Mouse (Mus musculus): ENCODE results near the gene Prune1. TPM values are rescaled to one million over a fixed set of nuclear protein-coding genes. Genes with fewer than 3 reads are reported as not detected.
A peak's percentile ranks its signal among the peaks of the same experiment; 100 is the strongest.

Gene Prune1
- total RNA-seq (2021), result 10 to 100 TPM; 38.1 to 46.8 TPM
- long read RNA-seq, experiment 1, transcript Prune1-201 (8 exons, 3,140 nt), result major isoform, 73 of 86 reads
- long read RNA-seq, experiment 1, partial matches to known transcripts, result 3 of 86 reads
- long read RNA-seq, experiment 1, other reads (novel, unspliced or antisense), result 10 of 86 reads
- long read RNA-seq, experiment 2, transcript Prune1-201 (8 exons, 3,140 nt), result major isoform, 53 of 66 reads
- long read RNA-seq, experiment 2, partial matches to known transcripts, result 4 of 66 reads
- long read RNA-seq, experiment 2, other reads (novel, unspliced or antisense), result 9 of 66 reads

- DNase-seq, result peak; percentile 99
These were observed at the start of gene Prune1, which contains the start of gene Mindy1 for GRCm38 (mm10) chr3:95281216-95282126. Prune1 (minus strand) TSS chr3:95282076. Mindy1 (plus strand) TSS chr3:95281345.

DNA sequence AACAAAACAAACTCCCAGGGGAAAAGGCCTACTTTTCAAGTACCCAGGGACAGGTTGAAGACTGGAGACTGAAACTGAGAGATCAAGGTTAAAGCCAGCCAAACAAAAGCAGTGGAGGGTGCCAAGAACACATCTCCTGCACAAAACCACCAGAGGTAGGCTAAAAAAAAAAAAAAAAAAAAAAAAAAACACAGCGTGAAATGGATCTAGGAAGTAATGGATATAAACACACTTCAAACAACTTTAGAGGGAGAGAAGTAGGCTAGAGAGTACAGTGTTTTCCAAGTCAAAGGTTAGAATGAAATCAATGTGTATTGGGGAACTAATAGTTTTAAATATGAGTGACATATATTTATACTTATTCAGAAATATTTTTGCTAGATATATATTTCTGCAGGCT lies 49.7 kb upstream of the Prune1 start:
- DNase-seq, result no peak

DNA sequence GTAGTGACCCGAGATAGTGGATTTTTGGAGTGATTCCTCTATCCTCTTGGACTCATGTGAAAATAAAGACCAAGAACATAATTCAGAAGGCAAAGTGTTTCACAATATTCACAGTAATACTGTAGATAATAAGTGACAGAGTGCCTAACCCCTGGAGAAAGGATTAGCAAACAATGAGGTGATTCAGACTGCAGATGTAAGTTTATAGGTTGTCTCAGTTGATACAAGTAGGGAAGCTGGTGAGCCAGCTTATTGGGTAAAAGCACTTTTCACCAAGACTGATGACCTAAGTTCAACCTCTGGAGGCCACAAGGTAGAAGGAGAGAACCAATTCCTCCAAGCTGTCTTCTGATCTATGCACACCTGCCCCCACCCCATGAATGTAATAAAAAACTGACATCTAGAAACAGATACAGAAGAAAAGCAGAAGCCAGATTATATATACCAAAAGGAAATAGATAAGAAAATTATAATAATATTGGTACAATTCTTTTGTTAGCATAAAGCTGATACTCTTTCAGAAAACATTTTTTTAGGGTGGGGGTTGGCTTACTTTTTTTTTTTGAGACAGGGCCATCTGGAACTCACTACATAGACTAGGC lies 47.0 kb upstream of the Prune1 start:
- DNase-seq, result no peak

DNA sequence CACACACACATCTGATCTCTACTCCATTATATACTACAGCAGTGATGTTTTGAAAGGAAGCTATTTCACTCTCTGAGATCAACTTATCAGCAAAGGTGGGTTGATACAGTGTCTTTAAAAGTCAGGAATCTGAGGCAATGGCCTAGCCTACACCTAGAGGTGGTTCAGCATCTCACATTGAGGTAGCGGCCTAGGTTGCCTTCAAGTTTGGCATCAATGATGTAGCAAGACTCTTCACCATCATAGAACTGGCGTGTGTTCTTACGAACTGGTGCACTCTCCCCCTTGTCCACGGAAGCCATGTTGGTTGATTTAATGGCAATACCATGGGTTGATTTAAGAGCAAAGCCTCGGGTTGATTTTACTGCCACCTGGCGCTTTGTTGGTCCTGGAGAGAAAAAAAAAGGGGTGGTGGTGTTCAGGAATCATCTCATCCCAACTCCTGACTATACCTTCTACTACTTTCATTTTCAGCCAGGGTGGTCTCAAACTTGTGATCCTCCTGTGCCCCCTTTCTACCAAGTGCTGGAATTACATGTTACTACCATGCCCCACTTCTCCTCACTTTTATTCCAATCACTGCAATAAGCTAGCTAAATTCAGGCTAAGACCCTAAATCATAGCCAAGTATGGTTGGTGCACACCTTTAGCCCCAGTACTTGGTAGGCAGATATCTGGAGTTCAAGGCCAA lies 42.7 kb upstream of the Prune1 start:
- no peak for DNase-seq

DNA sequence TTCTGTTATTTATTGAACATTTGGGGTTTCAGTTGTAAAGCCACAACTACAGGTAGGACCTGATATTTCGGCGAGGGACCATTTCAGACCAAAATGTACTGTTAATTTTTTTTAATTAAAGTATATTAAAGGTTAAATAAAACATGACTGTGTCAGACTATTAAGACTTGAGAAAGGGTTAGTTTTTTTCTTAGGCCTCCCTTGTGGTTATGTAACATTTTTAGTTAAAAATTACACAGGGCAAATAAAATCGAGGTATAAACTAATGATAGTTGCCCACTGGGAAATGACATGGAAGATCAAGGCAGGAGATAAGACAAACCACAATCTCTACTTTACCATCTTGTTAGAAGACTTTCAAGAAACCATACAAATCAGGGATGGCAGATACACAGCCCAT lies 41.6 kb upstream of the Prune1 start:
- DNase-seq, result no peak

- no peak for DNase-seq
These were observed 38.1 kb upstream of the Prune1 start for GRCm38 (mm10) chr3:95319701-95320625.

DNA sequence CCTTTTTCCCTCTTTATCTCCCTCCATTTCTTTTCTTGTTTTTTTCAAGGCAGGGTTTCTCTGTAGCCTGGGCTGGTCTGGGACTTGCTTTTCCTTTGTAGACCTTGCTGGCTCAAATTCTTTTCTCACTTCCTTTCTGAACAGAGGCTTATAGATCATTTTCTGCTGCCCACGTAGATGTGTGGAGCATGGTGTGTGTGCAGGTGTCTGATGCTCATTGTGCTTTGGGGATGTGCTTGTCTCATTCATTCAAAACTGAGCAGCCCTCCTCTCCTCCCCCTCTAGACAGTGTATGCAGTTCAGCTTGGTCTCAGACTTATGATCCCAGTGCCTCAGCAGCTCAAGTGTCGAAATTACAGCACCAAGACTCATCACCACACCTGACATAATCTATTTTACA lies 37.2 kb upstream of the Prune1 start:
- DNase-seq, result no peak

DNA sequence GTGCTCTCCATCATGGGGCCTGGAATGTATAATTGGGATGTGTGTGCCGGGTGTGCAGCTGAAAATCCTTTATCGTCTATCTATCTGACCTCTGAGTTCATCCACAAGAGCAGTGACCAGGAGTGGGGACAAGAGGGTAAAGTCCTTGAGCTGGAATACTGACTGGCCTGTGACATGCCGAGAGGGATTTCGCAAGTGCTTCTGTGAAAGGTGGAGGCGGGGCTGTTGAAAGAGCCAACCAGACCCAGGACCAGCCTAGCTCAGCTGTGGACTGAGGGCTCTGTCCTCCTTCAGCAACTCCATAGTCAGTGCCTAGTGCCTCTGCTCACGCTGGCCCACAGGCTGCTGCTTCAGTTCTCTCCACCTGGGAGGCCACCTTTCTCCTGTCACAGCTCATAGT lies 36.7 kb upstream of the Prune1 start:
- DNase-seq, result no peak

- DNase-seq, result peak; percentile 50
These were observed 35.7 kb upstream of the Prune1 start for GRCm38 (mm10) chr3:95317414-95318080.

DNA sequence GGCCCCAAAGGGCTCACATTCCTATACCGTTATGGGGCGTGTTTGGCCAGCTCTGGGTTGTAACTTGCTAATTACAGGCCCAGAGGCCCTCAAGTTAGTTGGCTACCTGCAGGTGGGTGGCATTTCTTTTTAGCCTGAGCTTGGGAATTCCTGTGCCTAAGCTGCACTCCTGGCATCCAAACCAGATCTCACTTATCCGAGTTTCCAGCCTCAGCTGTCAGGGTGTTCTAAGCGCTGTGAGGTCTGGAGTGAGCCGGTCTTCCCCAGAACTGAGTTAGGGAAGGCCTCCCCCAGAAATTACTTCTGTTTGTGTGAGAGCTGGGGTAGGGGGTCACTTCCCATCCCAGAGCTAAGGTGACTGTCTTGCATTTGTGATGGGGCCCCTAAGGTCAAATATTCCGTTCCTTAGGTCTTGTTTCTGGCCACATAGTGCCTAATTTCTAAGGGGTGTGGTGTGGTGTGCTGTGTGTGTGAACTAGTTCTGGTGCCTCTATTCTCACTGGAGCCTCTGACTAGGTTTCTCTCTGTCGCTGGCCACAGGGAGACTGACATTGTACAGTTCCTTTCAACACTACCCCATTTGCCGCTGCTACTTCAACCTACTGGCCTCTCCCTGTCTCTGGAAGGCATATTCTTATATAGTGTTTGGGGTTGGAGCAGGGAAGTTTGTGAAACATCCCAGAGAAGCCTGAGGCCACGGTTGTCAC lies 34.1 kb upstream of the Prune1 start:
- DNase-seq, result no peak

DNA sequence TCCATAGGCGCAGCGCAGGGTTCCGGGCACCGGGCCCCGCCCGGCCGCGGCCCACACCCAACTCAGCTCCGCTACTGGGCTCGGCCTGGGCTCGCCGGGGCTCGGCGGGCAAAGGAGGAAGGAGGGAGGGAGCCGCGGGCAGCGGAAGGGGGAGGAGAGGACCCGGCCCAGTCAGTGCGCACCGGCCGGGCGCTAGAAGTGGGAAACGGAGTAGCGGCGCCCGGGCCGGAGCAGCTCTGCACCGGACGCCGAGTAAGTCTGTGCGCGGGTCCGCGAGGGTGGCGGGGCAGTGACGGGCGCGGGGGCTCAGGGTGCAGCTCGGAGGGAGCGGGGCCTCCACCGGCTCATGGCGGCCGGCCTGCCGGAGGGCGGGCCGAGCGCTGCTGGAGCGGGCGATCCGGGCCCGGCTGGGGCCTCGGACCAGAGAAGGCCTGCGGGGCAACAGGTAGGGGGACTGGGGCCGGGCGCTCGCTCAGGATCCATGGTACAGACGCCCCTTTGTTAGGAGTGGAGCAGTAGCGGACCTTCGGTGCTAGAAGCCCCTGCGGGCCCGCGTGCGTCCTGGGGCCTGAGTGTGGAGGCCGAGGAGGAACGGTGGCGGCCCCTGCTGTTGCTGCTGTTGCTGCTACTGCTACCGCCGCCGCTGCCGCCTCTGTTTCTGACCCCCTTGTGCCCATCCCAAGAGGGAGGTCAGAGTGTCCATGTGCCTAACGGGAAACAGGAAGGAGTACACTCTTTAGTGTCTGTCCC lies 33.4 kb upstream of the Prune1 start:
- DNase-seq, result peak; percentile 92

DNA sequence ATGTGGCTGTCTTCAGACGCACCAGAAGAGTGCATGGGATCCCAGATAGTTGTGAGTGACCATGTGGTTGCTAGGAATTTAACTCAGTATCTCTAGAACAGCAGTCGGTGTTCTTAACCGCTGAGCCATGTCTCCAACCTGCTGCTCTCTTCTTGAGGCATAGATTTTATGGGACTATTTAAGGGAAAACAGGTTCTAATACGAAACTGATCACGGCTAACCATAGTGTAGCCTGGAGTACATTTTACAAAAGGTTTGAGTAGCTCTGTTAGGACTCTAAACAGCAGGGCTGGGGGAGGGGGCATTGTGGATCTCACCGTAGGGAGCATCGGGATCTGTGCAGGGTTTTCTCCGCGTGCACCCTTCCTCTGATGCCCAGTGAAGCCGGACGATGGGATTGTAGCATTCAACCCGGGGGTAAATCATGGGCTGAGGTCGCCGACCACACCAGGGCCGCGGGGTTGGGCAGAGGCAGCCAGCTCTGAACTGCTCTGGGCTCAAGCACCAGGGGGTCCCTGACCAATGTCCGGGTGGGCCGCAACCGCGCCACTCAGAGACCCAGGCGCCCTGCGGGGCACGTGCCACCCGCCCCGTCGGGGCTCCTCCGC lies 32.7 kb upstream of the Prune1 start, which contains the start of gene Cers2:
Gene Cers2 (plus strand): TSS at position 306 of the 608 bp plus-strand sequence.
- no peak for DNase-seq

- no peak for DNase-seq
These were observed 32.2 kb upstream of the Prune1 start for GRCm38 (mm10) chr3:95314075-95314474.

DNA sequence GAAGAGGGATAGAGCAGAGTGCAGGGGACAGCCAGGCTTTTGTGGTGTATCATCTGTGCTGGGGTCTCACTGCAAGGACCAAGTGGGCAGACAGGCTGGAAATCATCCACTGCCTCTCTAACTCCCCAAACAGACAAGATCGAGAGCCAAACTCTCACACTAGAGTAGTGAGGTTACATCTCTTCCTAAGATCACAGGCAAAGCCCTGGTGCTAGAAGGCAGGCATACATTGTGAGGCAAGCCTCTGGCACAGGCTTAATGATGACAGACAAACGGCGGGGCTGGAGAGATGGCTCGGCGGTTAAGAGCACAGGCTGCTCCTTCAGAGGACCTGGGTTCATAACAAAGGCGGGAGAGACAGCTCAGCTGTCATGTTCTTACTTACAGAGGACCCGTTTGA lies 31.6 kb upstream of the Prune1 start:
- no peak for DNase-seq

DNA sequence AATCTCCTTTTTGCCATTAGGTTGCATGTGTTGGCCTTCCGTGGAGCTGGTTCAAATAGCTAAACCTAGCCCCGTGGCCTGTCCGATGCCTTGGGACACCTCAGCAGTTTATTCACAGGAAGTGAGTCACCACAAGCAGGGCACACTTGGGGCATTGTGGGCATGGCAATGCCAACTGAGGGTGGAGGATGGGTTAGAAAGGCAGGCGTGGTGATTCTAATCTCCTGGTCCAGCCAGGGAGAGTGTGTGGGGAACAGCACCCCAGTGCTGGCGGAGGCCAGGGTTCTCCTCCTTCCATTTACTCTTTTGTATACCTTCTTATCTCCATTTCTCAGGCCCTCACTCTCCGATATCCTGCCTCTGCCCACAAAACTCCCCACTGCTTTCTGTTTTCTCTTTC lies 30.7 kb upstream of the Prune1 start:
- no peak for DNase-seq

DNA sequence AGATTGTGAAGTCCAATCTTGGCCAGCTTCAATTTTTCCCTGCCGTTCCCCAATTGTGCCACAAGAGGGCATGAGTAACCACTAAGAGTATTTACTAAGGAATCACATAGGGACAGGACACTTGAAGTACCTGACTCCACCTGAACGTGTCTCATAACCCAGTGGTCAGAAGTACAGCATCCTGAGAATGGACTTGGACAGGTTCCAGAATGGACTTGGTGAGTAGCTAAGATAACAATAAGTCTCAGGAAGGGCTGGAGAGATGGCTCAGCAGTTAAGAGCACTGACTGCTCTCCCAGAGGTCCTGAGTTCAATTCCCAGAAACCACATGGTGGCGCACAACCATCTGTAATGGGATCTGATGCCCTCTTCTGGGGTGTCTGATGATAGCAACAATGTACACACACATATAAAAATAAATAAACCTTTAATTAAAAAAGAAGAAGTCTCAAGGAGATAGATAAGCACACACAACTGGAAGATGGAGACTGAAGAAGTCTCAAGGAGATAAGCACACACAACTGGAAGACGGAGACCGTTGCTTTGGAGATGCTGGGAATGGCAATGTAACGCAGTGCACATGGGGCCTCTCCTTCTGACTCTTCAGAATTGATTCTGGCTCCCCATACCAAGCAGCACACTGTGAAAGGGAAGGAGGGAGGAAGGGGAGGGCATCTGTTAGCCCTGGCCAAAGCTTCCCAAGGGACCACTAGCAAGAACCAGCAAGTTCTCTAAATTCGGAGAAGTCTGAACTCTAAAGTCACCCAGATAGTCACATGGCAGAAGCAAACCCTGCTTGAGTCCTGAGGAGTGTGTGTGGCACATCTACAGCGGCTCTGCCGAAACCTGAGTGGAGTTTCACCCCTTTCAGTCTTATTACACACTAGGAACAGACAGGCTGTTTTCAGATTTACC lies 29.3 kb upstream of the Prune1 start:
- DNase-seq, result peak; percentile 53

GRCm38 (mm10) chr3:95310496-95310895 lies 28.6 kb upstream of the Prune1 start:
- no peak for DNase-seq

- DNase-seq, result no peak
These were observed 25.2 kb upstream of the Prune1 start, which contains the start of gene Anxa9 for GRCm38 (mm10) chr3:95307100-95307499. Anxa9 (minus strand) TSS chr3:95307176.

All from gastrocnemius, postnatal 10 days (tissue).